Mouse (Mus musculus) E14TG2a.4 (cell line): ENCODE data around the gene Tmem131l.

Experiments
- CTCF ChIP-seq: conservative IDR thresholded peaks from 2 replicates; pipeline ENCODE4 v1.5.1; 2014; ENCODE audit warnings: low read length
- NANOG ChIP-seq: IDR thresholded peaks from 2 replicates; pipeline ENCODE4 v1.6.1; 2014; ENCODE audit warnings: borderline replicate concordance, low read length, mixed read lengths
- POU5F1 ChIP-seq: IDR thresholded peaks from 2 replicates; pipeline ENCODE4 v1.6.1; 2014; ENCODE audit warnings: low read length, borderline replicate concordance

DNA sequence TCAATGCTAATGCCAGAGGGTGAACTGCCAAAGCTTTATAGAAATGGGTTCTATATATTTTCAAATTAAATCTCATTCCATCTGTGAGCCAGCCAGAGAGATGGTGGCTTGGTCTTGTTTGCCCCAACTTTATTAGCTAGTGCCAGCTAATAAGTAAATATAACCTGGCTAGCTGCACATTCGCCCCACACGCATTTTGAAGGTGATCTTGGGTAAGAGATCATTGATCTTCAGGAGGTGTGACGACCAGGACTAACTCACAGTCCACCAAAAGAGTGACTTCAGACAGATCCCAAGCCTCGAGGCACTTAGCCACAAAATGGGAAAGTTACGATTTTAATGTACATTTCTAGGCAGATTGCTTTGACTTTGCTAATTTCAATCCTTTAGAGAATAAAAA lies 21.0 kb upstream of the Tmem131l start:
- no peak for TF ChIP-seq CTCF
- TF ChIP-seq POU5F1 = no peak
- TF ChIP-seq NANOG = no peak
